Mouse (Mus musculus): Measurements from ENCODE around the gene Ifit1bl1. TPM values are rescaled to one million over a fixed set of nuclear protein-coding genes. Genes with fewer than 3 reads are reported as not detected.
"Not testable (repeated sequence)": the region's sequence is repeated elsewhere in the genome, so short reads cannot be mapped to it uniquely, and the experiment has no call there.

Gene Ifit1bl1
- polyA plus RNA-seq, 1 experiment from 2014 or later: 0.13 TPM

- Histone ChIP-seq H3K9me3 (ENCODE audit: control insufficient read depth, low read length) (no peaks in the 10 kb centered on the region), H3K9ac (ENCODE audit: low read length) (no peak overlapping the region), H3K4me1 (ENCODE audit: control insufficient read depth, insufficient read depth, low read length) (no peaks in the 10 kb centered on the region), H3K27ac (replicated peaks; ENCODE audit: low read depth, low read length) (no peak overlapping the region), H3K36me3 (ENCODE audit: control insufficient read depth, insufficient read depth, low read length) (no peaks in the 10 kb centered on the region), H3K4me2 (ENCODE audit: low read depth, severe bottlenecking) (no peak overlapping the region), H3K4me3 (ENCODE audit: low read depth, low read length) (no peak overlapping the region), H3K27me3 (ENCODE audit: control insufficient read depth, insufficient read depth, low read length) (no peaks in the 10 kb centered on the region)
- DNase-seq (ENCODE audit: low spot score) (no peak), ATAC-seq (ENCODE audit: insufficient number of reproducible peaks, low FRiP score, low TSS enrichment, low read depth) (no peak)
- WGBS: 49% methylated on average over 2 of the region's 2 CpGs
These were observed 25.7 kb upstream of the Ifit1bl1 start for GRCm38 (mm10) chr19:34627496-34627895.

- Histone ChIP-seq H3K9ac (ENCODE audit: low read length) (no peak overlapping the region), H3K36me3 (ENCODE audit: control insufficient read depth, insufficient read depth, low read length) (no peaks in the 10 kb centered on the region), H3K4me1 (ENCODE audit: control insufficient read depth, insufficient read depth, low read length) (no peaks in the 10 kb centered on the region), H3K9me3 (ENCODE audit: control insufficient read depth, low read length) (no peaks in the 10 kb centered on the region), H3K27me3 (ENCODE audit: control insufficient read depth, insufficient read depth, low read length) (no peaks in the 10 kb centered on the region), H3K4me2 (ENCODE audit: low read depth, severe bottlenecking) (no peak overlapping the region), H3K4me3 (ENCODE audit: low read depth, low read length) (no peak overlapping the region), H3K27ac (replicated peaks; ENCODE audit: low read depth, low read length) (no peak overlapping the region)
- DNase-seq (ENCODE audit: low spot score): no peak
- 86% methylated on average over 4 of the region's 4 CpGs for whole genome bisulfite sequencing
- no peak for ATAC-seq (ENCODE audit: insufficient number of reproducible peaks, low FRiP score, low TSS enrichment, low read depth)
These were observed 22.9 kb upstream of the Ifit1bl1 start for GRCm38 (mm10) chr19:34624663-34625062.

GRCm38 (mm10) chr19:34623781-34624180 lies 22.0 kb upstream of the Ifit1bl1 start:
- no peaks in the 10 kb centered on the region for H3K9me3 ChIP-seq (ENCODE audit: control insufficient read depth, low read length)
- DNase-seq (ENCODE audit: low spot score) (no peak), ATAC-seq (ENCODE audit: insufficient number of reproducible peaks, low FRiP score, low TSS enrichment, low read depth) (no peak)
- H3K27me3 ChIP-seq (ENCODE audit: control insufficient read depth, insufficient read depth, low read length): no peaks in the 10 kb centered on the region
- no peak overlapping the region for H3K4me3 ChIP-seq (ENCODE audit: low read depth, low read length)
- H3K4me2 ChIP-seq (ENCODE audit: low read depth, severe bottlenecking): no peak overlapping the region
- no peaks in the 10 kb centered on the region for H3K4me1 ChIP-seq (ENCODE audit: control insufficient read depth, insufficient read depth, low read length)
- no peak overlapping the region for H3K9ac ChIP-seq (ENCODE audit: low read length)
- 96% methylated on average over 6 of the region's 6 CpGs for WGBS
- no peak overlapping the region for H3K27ac ChIP-seq (replicated peaks; ENCODE audit: low read depth, low read length)
- no peaks in the 10 kb centered on the region for H3K36me3 ChIP-seq (ENCODE audit: control insufficient read depth, insufficient read depth, low read length)

- WGBS: 95% methylated on average over 5 of the region's 5 CpGs
- ATAC-seq (ENCODE audit: insufficient number of reproducible peaks, low FRiP score, low TSS enrichment, low read depth) (no peak), DNase-seq (ENCODE audit: low spot score) (no peak)
- Histone ChIP-seq H3K9me3 (ENCODE audit: control insufficient read depth, low read length) (no peaks in the 10 kb centered on the region), H3K27ac (replicated peaks; ENCODE audit: low read depth, low read length) (no peak overlapping the region), H3K9ac (ENCODE audit: low read length) (no peak overlapping the region), H3K36me3 (ENCODE audit: control insufficient read depth, insufficient read depth, low read length) (no peaks in the 10 kb centered on the region), H3K4me2 (ENCODE audit: low read depth, severe bottlenecking) (no peak overlapping the region), H3K4me3 (ENCODE audit: low read depth, low read length) (no peak overlapping the region), H3K27me3 (ENCODE audit: control insufficient read depth, insufficient read depth, low read length) (no peaks in the 10 kb centered on the region), H3K4me1 (ENCODE audit: control insufficient read depth, insufficient read depth, low read length) (no peaks in the 10 kb centered on the region)
These were observed 19.1 kb upstream of the Ifit1bl1 start for GRCm38 (mm10) chr19:34620871-34621270.

GRCm38 (mm10) chr19:34612243-34613001 lies 10.7 kb upstream of the Ifit1bl1 start:
- not testable (repeated sequence) for H3K9me3 ChIP-seq (ENCODE audit: control insufficient read depth, low read length); ATAC-seq (ENCODE audit: insufficient number of reproducible peaks, low FRiP score, low TSS enrichment, low read depth); H3K4me2 ChIP-seq (ENCODE audit: low read depth, severe bottlenecking); H3K4me3 ChIP-seq (ENCODE audit: low read depth, low read length); H3K4me1 ChIP-seq (ENCODE audit: control insufficient read depth, insufficient read depth, low read length); DNase-seq (ENCODE audit: low spot score); H3K9ac ChIP-seq (ENCODE audit: low read length); H3K27ac ChIP-seq (replicated peaks; ENCODE audit: low read depth, low read length); H3K36me3 ChIP-seq (ENCODE audit: control insufficient read depth, insufficient read depth, low read length); H3K27me3 ChIP-seq (ENCODE audit: control insufficient read depth, insufficient read depth, low read length)
- 75% methylated on average over 4 of the region's 11 CpGs for WGBS

- not testable (repeated sequence) for H3K4me3 ChIP-seq (ENCODE audit: low read depth, low read length); ATAC-seq (ENCODE audit: insufficient number of reproducible peaks, low FRiP score, low TSS enrichment, low read depth); H3K9ac ChIP-seq (ENCODE audit: low read length); H3K36me3 ChIP-seq (ENCODE audit: control insufficient read depth, insufficient read depth, low read length); H3K27ac ChIP-seq (replicated peaks; ENCODE audit: low read depth, low read length); DNase-seq (ENCODE audit: low spot score); H3K4me2 ChIP-seq (ENCODE audit: low read depth, severe bottlenecking); H3K4me1 ChIP-seq (ENCODE audit: control insufficient read depth, insufficient read depth, low read length); H3K27me3 ChIP-seq (ENCODE audit: control insufficient read depth, insufficient read depth, low read length); H3K9me3 ChIP-seq (ENCODE audit: control insufficient read depth, low read length)
- 84% methylated on average over 3 of the region's 3 CpGs for WGBS
These were observed 8.4 kb upstream of the Ifit1bl1 start for GRCm38 (mm10) chr19:34610118-34610517.

GRCm38 (mm10) chr19:34607237-34608051 lies 5.7 kb upstream of the Ifit1bl1 start, which contains the start of gene Ifit3b:
Gene Ifit3b, plus strand, starts transcription at chr19:34607970.
- WGBS: 60% methylated on average over 4 of the region's 4 CpGs
- not testable (repeated sequence) for H3K4me2 ChIP-seq (ENCODE audit: low read depth, severe bottlenecking); H3K36me3 ChIP-seq (ENCODE audit: control insufficient read depth, insufficient read depth, low read length); DNase-seq (ENCODE audit: low spot score); H3K9me3 ChIP-seq (ENCODE audit: control insufficient read depth, low read length); H3K27ac ChIP-seq (replicated peaks; ENCODE audit: low read depth, low read length); ATAC-seq (ENCODE audit: insufficient number of reproducible peaks, low FRiP score, low TSS enrichment, low read depth); H3K27me3 ChIP-seq (ENCODE audit: control insufficient read depth, insufficient read depth, low read length); H3K4me1 ChIP-seq (ENCODE audit: control insufficient read depth, insufficient read depth, low read length); H3K4me3 ChIP-seq (ENCODE audit: low read depth, low read length); H3K9ac ChIP-seq (ENCODE audit: low read length)

GRCm38 (mm10) chr19:34605472-34605871 lies 3.7 kb upstream of the Ifit1bl1 start:
- Histone ChIP-seq H3K4me3 (ENCODE audit: low read depth, low read length) (no peak overlapping the region), H3K9me3 (ENCODE audit: control insufficient read depth, low read length) (no peaks in the 10 kb centered on the region), H3K4me1 (ENCODE audit: control insufficient read depth, insufficient read depth, low read length) (no peaks in the 10 kb centered on the region), H3K27ac (replicated peaks; ENCODE audit: low read depth, low read length) (no peak overlapping the region), H3K36me3 (ENCODE audit: control insufficient read depth, insufficient read depth, low read length) (no peaks in the 10 kb centered on the region), H3K9ac (ENCODE audit: low read length) (no peak overlapping the region), H3K4me2 (ENCODE audit: low read depth, severe bottlenecking) (no peak overlapping the region), H3K27me3 (ENCODE audit: control insufficient read depth, insufficient read depth, low read length) (no peaks in the 10 kb centered on the region)
- DNase-seq (ENCODE audit: low spot score): no peak
- 86% methylated on average over 3 of the region's 3 CpGs for WGBS
- ATAC-seq (ENCODE audit: insufficient number of reproducible peaks, low FRiP score, low TSS enrichment, low read depth): no peak

Measured in limb, embryonic 11.5 days (tissue).